Mouse (Mus musculus) neural tube, embryonic 11.5 days (tissue): ENCODE data around the gene Uts2r. TPM values are rescaled to one million over a fixed set of nuclear protein-coding genes. Genes with fewer than 3 reads are reported as not detected.
A peak's percentile ranks its signal among the peaks of the same experiment; 100 is the strongest.

Source experiments
- ATAC-seq: fragments of 200-750 bp; cut with Nextera tagmentation; 2 replicates; pipeline ENCODE4 v1.8.0; 2017; ENCODE audit warnings: moderate number of reproducible peaks, mild to moderate bottlenecking, moderate TSS enrichment, moderate library complexity; ENCODE audit not compliant: insufficient read depth, low FRiP score, low TSS enrichment
- DNase-seq: peaks from one replicate; pipeline ENCODE4 v3.0.0-alpha.2; 2015; ENCODE audit warnings: low spot score
- H3K27ac ChIP-seq: fragments of 300-500 bp; sonication (generic); 2 replicates; pipeline ENCODE4 v1.5.1; 2014; ENCODE audit warnings: low read depth, mild to moderate bottlenecking, low read length
- H3K27me3 ChIP-seq: fragments of 300-500 bp; sonication (generic); 2 replicates; pipeline ENCODE4 v1.6.1; 2014; ENCODE audit warnings: mild to moderate bottlenecking, low read length, mixed read lengths; ENCODE audit not compliant: control insufficient read depth, insufficient read depth
- H3K36me3 ChIP-seq: fragments of 300-500 bp; sonication (generic); 2 replicates; pipeline ENCODE4 v1.6.1; 2014; ENCODE audit warnings: mild to moderate bottlenecking, low read length, moderate library complexity, mixed read lengths; ENCODE audit not compliant: control insufficient read depth, insufficient read depth
- H3K4me1 ChIP-seq: fragments of 300-500 bp; sonication (generic); 2 replicates; pipeline ENCODE4 v1.6.1; 2014; ENCODE audit warnings: low read length, mixed read lengths; ENCODE audit not compliant: control insufficient read depth, insufficient read depth
- H3K4me2 ChIP-seq: fragments of 300-500 bp; sonication (generic); 2 replicates; pipeline ENCODE4 v1.6.1; 2014; ENCODE audit warnings: low read depth, mild to moderate bottlenecking, moderate library complexity
- H3K4me3 ChIP-seq: fragments of 300-500 bp; sonication (generic); 2 replicates; pipeline ENCODE4 v1.5.1; 2014; ENCODE audit warnings: low read depth, low read length
- H3K9ac ChIP-seq: fragments of 300-500 bp; sonication (generic); 2 replicates; pipeline ENCODE4 v1.6.1; 2014; ENCODE audit warnings: mild to moderate bottlenecking, low read length
- H3K9me3 ChIP-seq: fragments of 300-500 bp; sonication (generic); 2 replicates; pipeline ENCODE4 v1.6.1; 2016; ENCODE audit warnings: low read length; ENCODE audit not compliant: control insufficient read depth
- WGBS: fragments of 180-500 bp; shearing (Covaris S2); extraction: QIAGEN DNeasy Blood & Tissue Kit; methylation state at CpG from one replicate; pipeline ENCODE4 v1.1.7; 2014; 5-methylcytosine and 5-hydroxymethylcytosine counted together
- polyA plus RNA-seq: library from polyadenylated mRNA; unstranded; fragments of >200 nt; fragmentation: Nextera tagmentation; extraction: Ambion mirVana; gene quantifications from 2 replicates; pipeline ENCODE4 v1.2.1, GENCODE M21; 2014

Uts2r gene
- polyA plus RNA-seq, 1 experiment from 2014 or later: not detected

DNA sequence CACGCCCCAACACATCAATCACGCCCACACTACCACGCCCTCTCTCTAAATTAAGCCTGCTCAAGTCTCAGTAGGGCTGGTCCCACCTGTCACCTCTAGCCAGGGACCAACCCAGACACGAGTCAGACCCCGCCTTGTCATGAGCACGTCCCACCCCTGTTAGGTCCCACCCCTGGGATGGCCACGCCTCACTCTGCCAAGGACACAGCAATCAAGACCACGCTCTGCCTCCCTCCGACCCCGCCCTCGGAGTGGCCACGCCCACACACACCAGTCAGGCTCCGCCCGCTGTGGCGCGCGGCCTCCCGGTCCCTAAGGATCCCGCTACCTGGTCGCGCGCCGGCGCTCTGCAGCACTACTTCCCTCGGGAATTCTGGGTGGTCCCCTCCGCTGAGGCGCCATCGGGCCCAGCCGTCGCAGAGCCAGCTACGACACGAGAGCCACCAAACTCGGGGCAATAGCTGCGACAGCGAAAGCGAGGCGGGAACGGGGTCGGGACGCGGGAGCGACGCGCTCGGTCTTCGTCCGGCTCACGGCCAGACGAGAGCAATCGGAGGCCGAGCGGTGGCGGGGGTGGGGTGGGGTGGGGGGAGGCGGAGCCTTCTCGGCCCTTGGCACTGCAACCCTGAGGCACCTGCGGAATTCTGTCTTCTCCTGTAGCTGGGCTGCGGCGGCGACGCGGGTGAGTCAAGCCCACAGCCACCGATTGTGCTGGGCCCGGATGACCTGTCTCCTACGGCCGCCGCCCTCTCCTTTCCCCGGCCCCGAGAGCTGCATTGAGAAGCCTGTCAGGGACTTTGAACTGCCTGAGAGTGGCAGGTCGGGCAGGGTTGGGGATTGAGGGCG is 44.3 kb downstream of the Uts2r start, which contains the start of the genes Hexdc and Ogfod3:
Gene Hexdc (plus strand): TSS at position 273 of the 846 bp plus-strand sequence.
Gene Ogfod3 (minus strand): TSS at position 551 of the 846 bp plus-strand sequence.
- ATAC-seq (peak; percentile 98), DNase-seq (peak; percentile 96)
- WGBS: under 1% methylated on average over 70 of the region's 70 CpGs
- Histone ChIP-seq H3K27me3 (no peaks in the 10 kb centered on the region), H3K4me1 (no peaks in the 10 kb centered on the region), H3K4me3 (peak within 1 kb of the TSS; percentile 71), H3K27ac (peak within 1 kb of the TSS; percentile 78; the same call in 1 of the 2 replicates), H3K36me3 (no peaks in the 10 kb centered on the region), H3K9me3 (no peaks in the 10 kb centered on the region), H3K9ac (peak within 1 kb of the TSS; percentile 67), H3K4me2 (peak within 1 kb of the TSS; percentile 60)

Other genes starting within 250 kb of the Uts2r start
- 4.6 and 5.8 TPM in 2 replicates for gene Ccdc57, start 227.4 kb upstream of the Uts2r start, polyA plus RNA-seq
- gene Slc16a3, start 211.8 kb upstream of the Uts2r start, polyA plus RNA-seq: 37.1 and 39.4 TPM in 2 replicates
- 81.6 and 84.6 TPM in 2 replicates for gene Csnk1d, start 168.9 kb upstream of the Uts2r start, polyA plus RNA-seq
- not detected in 2 replicates for gene Cd7, start 120.9 kb upstream of the Uts2r start, polyA plus RNA-seq
- gene Sectm1b, start 96.7 kb upstream of the Uts2r start, polyA plus RNA-seq: not detected in 2 replicates
- gene Sectm1a, start 79.1 kb upstream of the Uts2r start, polyA plus RNA-seq: not detected in 2 replicates
- not detected in 2 replicates for gene Tex19.2, start 41.6 kb upstream of the Uts2r start, polyA plus RNA-seq
- 0.46 TPM in 1 of 2 replicates, not detected in the other for gene Tex19.1, start 14.1 kb upstream of the Uts2r start, polyA plus RNA-seq
- 7.0 and 7.6 TPM in 2 replicates for gene Hexdc, start 44.2 kb downstream of the Uts2r start, polyA plus RNA-seq
- gene Ogfod3, start 44.4 kb downstream of the Uts2r start, polyA plus RNA-seq: 17.8 and 19.8 TPM in 2 replicates
- gene Cybc1, start 69.1 kb downstream of the Uts2r start, polyA plus RNA-seq: 42.3 and 45.7 TPM in 2 replicates
- 77.8 and 87.0 TPM in 2 replicates for gene Narf, start 77.0 kb downstream of the Uts2r start, polyA plus RNA-seq
- gene Foxk2, start 99.7 kb downstream of the Uts2r start, polyA plus RNA-seq: 18.7 and 20.6 TPM in 2 replicates
- 111 and 116 TPM in 2 replicates for gene Wdr45b, start 194.2 kb downstream of the Uts2r start, polyA plus RNA-seq
- gene Rab40b, start 228.0 kb downstream of the Uts2r start, polyA plus RNA-seq: 4.2 and 4.7 TPM in 2 replicates